Mouse (Mus musculus): ENCODE results near the gene 1190005I06Rik. TPM values are rescaled to one million over a fixed set of nuclear protein-coding genes. Genes with fewer than 3 reads are reported as not detected.
A peak's percentile ranks its signal among the peaks of the same experiment; 100 is the strongest.

The 1190005I06Rik gene
- polyA plus RNA-seq, 1 experiment from 2014 or later, result 5.1 TPM

DNA sequence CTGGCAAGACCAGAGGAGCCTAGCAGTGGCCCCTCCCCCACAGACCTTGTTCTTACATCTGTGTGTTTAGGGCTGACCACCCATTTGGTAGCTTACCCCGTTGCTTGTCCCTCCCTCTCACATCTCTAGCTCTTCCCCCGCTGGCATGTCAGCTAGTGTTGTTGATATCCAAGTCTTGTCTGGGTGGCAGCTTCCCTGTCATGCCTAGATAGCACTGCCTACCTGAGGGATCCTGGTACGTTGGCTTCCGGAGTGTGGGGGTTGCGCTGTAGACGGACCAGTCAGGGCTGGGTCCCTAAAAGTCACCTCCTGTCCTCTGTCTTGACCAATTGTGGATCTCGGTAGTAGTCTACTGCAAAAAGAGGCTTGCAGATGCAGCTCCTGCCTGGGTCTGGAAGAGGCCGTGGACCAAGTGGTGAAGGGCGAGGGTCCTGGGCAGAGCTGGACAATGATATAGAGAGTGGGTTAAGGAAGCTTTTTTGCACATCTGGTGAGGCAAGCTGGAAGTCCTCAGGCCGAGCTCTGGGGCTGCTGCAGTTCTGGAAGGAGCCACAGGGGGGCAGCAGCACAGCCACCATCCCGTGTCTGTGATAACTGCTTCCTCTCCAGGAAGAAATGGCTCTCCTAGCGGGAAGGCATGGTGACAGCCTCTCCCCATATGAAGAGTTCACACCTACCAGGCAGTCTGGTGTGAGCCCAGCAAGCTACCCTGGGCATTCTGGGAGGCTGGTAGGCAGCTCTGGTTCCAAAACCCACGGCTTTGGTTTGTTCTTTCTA lies 77.3 kb downstream of the 1190005I06Rik start:
- Histone ChIP-seq H3K27me3 (ENCODE audit: insufficient read depth, low read length) (no peaks in the 10 kb centered on the region), H3K36me3 (ENCODE audit: insufficient read depth) (peaks cover 93% of the 10 kb centered on the region), H3K27ac (ENCODE audit: low read depth) (no peak overlapping the region), H3K4me1 (ENCODE audit: insufficient read depth) (peaks cover 8% of the 10 kb centered on the region; the same call in 1 of the 2 replicates), H3K9me3 (ENCODE audit: low read depth, low read length) (no peaks in the 10 kb centered on the region), H3K9ac (no peak overlapping the region), H3K4me3 (ENCODE audit: low read depth, low read length) (no peak overlapping the region), H3K4me2 (no peak overlapping the region)
- peak; percentile 92 for DNase-seq
- WGBS, result 46% methylated on average over 13 of the region's 13 CpGs
- TF ChIP-seq CTCF (IDR thresholded peaks at IDR 0.05; ENCODE audit: low read depth), result peak; percentile 96
- ATAC-seq (ENCODE audit: insufficient read depth), result 0 out of 2 replicates have a peak, but pooled peaks have one; percentile 15

DNA sequence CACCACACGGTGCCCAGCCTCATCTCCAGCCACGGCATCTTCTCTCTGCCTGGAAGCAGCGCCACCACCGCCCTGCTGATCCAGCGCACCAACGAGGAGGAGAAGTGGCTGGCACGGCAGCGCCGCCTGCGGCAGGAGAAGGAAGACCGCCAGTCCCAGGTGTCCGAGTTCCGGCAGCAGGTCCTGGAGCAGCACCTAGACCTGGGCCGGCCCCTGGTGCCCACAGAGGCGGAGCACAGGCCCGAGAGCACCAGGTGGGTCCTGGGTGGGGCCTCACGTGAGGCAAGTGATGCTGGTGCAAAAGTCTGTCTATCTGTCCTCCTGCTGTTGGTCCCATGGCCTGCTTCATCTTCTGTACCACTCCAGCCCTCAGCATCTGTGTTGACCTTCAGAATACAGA lies 78.3 kb downstream of the 1190005I06Rik start:
- Histone ChIP-seq H3K9ac (no peak overlapping the region), H3K27me3 (ENCODE audit: insufficient read depth, low read length) (no peaks in the 10 kb centered on the region), H3K36me3 (ENCODE audit: insufficient read depth) (peaks cover 83% of the 10 kb centered on the region), H3K4me3 (ENCODE audit: low read depth, low read length) (no peak overlapping the region), H3K4me1 (ENCODE audit: insufficient read depth) (peaks cover 17% of the 10 kb centered on the region; the same call in 1 of the 2 replicates), H3K4me2 (no peak overlapping the region), H3K9me3 (ENCODE audit: low read depth, low read length) (no peaks in the 10 kb centered on the region), H3K27ac (ENCODE audit: low read depth) (no peak overlapping the region)
- 89% methylated on average over 17 of the region's 17 CpGs for WGBS
- TF ChIP-seq CTCF (IDR thresholded peaks at IDR 0.05; ENCODE audit: low read depth), result no peak
- ATAC-seq (ENCODE audit: insufficient read depth) (no peak), DNase-seq (no peak)

DNA sequence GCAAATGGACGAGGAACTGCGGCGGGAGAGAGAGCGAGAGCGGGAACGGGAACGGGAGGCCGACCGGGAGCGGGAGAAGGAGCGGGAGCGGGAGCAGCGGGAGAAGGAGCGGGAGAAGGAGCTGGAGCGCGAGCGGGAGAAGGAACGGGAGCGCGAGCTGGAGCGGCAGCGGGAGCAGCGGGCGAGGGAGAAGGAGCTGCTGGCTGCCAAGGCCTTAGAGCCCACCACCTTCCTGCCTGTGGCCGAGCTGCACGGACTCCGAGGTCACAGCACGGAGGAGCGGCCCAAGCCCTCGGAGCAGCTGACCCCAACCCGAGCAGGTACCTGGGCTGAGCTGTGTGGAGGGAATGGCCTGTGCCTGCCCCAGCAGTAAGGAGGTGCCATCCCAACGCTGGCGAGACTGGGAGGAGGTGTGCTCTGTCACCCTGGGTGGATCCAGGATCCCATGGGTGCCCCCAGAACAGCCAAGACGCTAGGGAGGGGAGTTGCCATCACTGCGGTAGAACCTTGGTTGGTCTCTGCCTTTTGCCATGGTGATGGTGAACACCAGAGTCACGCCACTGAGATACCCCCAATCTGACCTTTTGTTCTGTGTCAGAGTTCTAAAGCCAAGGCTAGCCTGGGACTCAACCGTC lies 79.2 kb downstream of the 1190005I06Rik start:
- TF ChIP-seq CTCF (IDR thresholded peaks at IDR 0.05; ENCODE audit: low read depth), result no peak
- H3K9me3 ChIP-seq (ENCODE audit: low read depth, low read length), result no peaks in the 10 kb centered on the region
- H3K9ac ChIP-seq, result no peak overlapping the region
- no peak overlapping the region for H3K4me2 ChIP-seq
- H3K36me3 ChIP-seq (ENCODE audit: insufficient read depth), result peaks cover 75% of the 10 kb centered on the region
- peaks cover 20% of the 10 kb centered on the region; the same call in 1 of the 2 replicates for H3K4me1 ChIP-seq (ENCODE audit: insufficient read depth)
- 94% methylated on average over 37 of the region's 37 CpGs for WGBS
- ATAC-seq (ENCODE audit: insufficient read depth), result no peak
- no peak overlapping the region for H3K4me3 ChIP-seq (ENCODE audit: low read depth, low read length)
- H3K27me3 ChIP-seq (ENCODE audit: insufficient read depth, low read length), result no peaks in the 10 kb centered on the region
- H3K27ac ChIP-seq (ENCODE audit: low read depth), result no peak overlapping the region
- no peak for DNase-seq

DNA sequence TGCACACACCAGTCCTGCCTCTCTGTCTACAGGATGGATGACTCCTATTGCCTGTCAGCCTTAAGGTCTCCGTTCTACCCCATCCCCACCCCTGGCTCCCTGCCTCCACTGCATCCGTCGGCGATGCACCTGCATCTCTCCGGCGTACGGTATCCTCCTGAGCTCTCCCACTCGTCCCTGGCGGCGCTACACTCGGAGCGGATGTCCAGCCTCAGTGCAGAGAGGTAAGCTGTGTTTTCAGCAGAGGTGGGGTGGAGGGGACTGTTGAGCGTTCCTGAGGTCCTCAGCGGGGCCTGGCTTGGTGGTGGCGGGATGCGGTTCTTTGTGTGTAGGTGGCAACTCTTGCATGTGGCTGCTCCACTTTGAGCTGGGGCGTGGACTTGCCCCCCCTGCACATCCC lies 79.7 kb downstream of the 1190005I06Rik start:
- Histone ChIP-seq H3K4me3 (ENCODE audit: low read depth, low read length) (no peak overlapping the region), H3K9me3 (ENCODE audit: low read depth, low read length) (no peaks in the 10 kb centered on the region), H3K4me1 (ENCODE audit: insufficient read depth) (peaks cover 26% of the 10 kb centered on the region), H3K27ac (ENCODE audit: low read depth) (no peak overlapping the region), H3K4me2 (no peak overlapping the region), H3K27me3 (ENCODE audit: insufficient read depth, low read length) (no peaks in the 10 kb centered on the region), H3K36me3 (ENCODE audit: insufficient read depth) (peaks cover 75% of the 10 kb centered on the region), H3K9ac (no peak overlapping the region)
- 94% methylated on average over 17 of the region's 17 CpGs for WGBS
- no peak for TF ChIP-seq CTCF (IDR thresholded peaks at IDR 0.05; ENCODE audit: low read depth)
- DNase-seq (no peak), ATAC-seq (ENCODE audit: insufficient read depth) (no peak)

DNA sequence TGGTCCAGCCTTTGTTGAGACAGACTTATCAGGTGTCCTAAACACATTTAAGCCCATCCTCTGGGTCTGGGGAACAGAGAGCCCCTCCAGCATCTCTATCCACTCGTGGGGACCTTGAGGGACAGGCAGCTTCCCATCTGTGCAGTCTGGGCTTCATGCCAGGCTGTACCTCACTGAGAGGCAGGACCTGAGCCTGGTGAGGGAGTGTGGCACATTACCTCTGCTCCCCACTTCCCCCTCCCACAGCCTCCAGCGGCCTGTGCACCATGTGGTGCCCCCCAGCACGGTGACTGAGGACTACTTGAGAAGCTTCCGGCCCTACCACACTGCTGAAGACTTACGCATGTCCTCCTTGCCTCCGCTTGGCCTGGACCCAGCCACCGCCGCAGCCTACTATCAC lies 80.8 kb downstream of the 1190005I06Rik start:
- H3K4me2 ChIP-seq, result no peak overlapping the region
- ATAC-seq (ENCODE audit: insufficient read depth), result no peak
- no peak overlapping the region for H3K4me3 ChIP-seq (ENCODE audit: low read depth, low read length)
- H3K9ac ChIP-seq, result no peak overlapping the region
- WGBS, result 85% methylated on average over 8 of the region's 8 CpGs
- peaks cover 66% of the 10 kb centered on the region for H3K36me3 ChIP-seq (ENCODE audit: insufficient read depth)
- TF ChIP-seq CTCF (IDR thresholded peaks at IDR 0.05; ENCODE audit: low read depth), result no peak
- no peaks in the 10 kb centered on the region for H3K27me3 ChIP-seq (ENCODE audit: insufficient read depth, low read length)
- no peaks in the 10 kb centered on the region for H3K9me3 ChIP-seq (ENCODE audit: low read depth, low read length)
- H3K27ac ChIP-seq (ENCODE audit: low read depth), result no peak overlapping the region
- peaks cover 29% of the 10 kb centered on the region for H3K4me1 ChIP-seq (ENCODE audit: insufficient read depth)
- no peak for DNase-seq

DNA sequence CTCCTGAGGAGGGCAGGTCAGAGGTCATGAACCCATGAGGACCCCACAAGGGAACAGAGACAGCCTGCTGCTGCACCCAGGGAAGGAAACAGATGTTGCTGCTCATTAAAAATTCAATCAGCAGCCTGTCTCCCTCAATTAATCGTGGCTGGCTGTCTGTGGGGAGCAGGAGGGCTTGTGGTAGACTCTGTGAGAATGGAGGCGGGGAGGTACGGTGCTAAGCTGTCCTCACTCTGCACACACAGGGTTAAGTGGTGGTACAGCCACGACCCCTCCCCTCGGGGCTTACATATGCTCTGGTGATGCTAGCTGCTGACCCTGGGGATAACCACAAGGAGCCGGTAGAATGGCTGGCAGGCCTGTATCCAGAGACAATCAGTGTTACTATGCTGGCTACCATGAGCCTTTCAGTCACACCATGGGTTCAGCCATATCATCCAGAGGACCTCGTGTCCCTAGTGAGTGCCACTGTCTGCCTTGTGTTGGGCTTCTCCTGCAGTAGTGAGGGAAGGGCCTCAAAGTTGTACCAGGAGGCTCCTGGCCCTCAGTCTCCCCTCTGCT lies 82.2 kb downstream of the 1190005I06Rik start:
- Histone ChIP-seq H3K4me1 (ENCODE audit: insufficient read depth) (peaks cover 29% of the 10 kb centered on the region), H3K4me3 (ENCODE audit: low read depth, low read length) (no peak overlapping the region), H3K4me2 (no peak overlapping the region), H3K27me3 (ENCODE audit: insufficient read depth, low read length) (no peaks in the 10 kb centered on the region), H3K27ac (ENCODE audit: low read depth) (peak overlapping the region; percentile 42; the same call in 1 of the 2 replicates), H3K9ac (peak overlapping the region; percentile 6; the same call in 1 of the 2 replicates), H3K9me3 (ENCODE audit: low read depth, low read length) (no peaks in the 10 kb centered on the region), H3K36me3 (ENCODE audit: insufficient read depth) (peaks cover 53% of the 10 kb centered on the region)
- DNase-seq (no peak), ATAC-seq (ENCODE audit: insufficient read depth) (no peak)
- TF ChIP-seq CTCF (IDR thresholded peaks at IDR 0.05; ENCODE audit: low read depth), result no peak
- WGBS, result 28% methylated on average over 7 of the region's 7 CpGs

All from lung, embryonic 14.5 days (tissue).